Mouse (Mus musculus) liver, adult (tissue): ENCODE results near the gene Nxpe3.
A peak's percentile ranks its signal among the peaks of the same experiment; 100 is the strongest.

ENCODE experiments used
- GATA4 ChIP-seq: IDR thresholded peaks from 2 replicates; pipeline ENCODE4 v1.6.1; 2014; ENCODE audit warnings: mild to moderate bottlenecking, low read length; ENCODE audit not compliant: insufficient replicate concordance

The Nxpe3 gene

DNA sequence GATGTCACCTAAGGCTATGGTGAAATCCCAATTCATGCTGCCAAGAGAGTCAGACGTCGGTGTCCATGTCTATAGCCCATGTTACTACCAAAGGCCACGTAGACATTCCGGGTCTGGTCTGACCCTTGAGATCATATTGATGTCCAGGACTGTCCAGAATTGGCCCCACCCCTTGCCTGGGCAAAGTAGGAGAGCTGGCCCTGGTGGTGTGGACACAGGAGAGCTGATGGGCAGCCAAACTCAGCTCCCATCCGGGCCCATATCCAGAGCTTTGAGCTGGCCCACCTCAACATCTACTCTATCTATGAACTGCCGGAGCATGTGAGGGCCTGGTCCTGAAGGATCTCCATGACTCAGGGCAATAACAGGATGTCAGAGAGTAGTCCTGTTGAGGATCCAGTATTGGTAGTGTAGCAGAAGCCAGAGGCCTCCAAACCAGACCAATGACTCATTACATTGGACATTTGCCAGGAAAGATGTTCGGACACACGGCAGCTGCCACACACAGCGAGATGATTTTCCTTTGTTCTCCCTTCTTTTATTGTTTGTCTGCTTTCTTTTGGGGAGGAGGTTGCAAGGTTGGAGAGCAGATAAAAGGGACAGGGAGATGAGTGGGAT lies 3.4 kb upstream of the Nxpe3 start:
- no peak for TF ChIP-seq GATA4

DNA sequence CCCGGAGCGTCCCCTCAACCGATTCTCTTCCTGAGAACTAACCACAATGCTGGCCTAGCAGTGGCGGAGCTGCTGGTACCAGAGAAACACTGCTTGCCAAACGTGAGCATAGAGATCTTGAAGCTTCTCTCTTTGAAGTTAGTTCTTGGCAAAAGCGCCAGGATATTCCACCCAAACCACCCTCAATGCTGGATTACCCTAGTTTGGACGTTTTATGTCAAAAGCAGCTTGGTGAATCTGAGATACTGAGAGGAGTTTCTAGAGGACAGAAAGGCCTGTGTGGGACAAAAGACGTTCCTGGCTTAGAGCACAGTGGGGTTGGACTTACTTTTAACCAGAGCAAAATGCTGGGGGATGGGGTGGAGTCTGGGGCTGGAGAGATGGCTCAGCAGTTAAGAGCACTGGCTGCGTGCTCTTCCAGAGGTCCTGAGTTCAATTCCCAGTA lies 588 bp upstream of the Nxpe3 start:
- no peak for TF ChIP-seq GATA4

DNA sequence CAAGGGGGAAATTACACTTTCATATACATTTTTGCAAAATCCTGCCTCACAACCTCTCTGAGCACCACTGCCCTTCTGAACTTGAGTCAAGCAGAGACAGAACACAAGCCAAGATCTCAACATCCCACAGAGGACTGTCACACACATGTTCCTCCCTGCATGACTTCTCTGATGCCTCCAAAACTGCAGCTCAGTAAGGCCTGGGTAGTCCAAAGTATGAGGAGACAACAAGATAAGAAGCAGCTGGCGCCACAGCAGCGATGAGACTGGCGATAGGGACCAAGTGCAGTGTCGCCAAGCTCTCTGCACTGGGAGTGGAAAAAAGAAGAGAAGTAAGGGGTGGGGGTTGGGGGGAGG lies 571 bp downstream of the Nxpe3 start:
- no peak for TF ChIP-seq GATA4

DNA sequence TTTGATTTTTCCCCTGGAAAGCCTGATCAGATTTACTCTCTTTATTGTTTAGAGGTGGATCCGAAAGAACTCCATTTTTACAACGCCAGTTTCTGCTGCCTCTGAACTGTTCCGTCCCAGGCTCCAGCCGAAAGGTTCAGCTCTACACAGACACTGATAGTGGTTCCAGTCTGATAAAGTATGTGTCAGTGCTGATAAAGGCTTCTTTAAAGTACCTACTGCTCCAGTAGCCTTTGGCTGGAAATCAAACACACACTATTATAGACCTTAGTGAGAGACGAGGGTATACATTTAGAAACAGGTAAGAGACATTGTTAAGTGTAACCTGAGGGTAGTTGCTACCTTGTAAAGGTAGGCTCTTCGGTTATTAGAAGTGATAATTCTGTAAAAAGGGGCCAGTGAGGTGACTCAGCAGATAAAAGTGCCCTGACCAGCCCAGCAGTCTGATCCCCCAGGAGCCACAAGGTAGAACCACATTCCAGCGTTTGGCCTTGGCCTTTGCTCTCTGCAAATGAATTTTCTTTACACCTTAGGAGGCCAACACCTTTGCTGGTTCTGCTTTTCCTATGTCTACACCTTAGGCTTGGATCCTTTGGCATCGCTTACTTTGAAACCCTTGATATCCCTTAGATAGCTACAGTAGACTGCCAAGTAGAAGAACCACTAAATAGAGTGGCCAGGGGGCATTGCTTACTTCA lies 1.5 kb downstream of the Nxpe3 start:
- no peak for TF ChIP-seq GATA4

DNA sequence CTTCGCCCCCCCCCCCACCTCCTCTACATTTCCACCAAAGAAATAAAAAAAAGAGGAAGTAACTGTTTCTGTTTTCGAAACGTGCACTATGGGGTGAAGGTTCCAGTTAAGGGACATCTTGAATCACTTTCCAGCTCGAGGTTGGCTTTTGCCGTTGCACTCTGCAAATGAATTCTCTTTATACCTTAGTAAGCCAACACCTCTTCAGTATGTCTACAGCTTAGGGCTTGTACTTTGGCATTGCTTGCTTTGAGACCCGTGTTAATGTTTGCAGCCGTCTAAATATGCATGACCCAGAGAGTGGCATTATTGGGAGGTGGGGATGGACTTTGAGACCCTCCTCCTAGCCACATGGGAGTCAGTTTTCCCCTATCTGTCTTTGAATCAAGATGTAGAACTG lies 2.6 kb downstream of the Nxpe3 start:
- no peak for TF ChIP-seq GATA4

DNA sequence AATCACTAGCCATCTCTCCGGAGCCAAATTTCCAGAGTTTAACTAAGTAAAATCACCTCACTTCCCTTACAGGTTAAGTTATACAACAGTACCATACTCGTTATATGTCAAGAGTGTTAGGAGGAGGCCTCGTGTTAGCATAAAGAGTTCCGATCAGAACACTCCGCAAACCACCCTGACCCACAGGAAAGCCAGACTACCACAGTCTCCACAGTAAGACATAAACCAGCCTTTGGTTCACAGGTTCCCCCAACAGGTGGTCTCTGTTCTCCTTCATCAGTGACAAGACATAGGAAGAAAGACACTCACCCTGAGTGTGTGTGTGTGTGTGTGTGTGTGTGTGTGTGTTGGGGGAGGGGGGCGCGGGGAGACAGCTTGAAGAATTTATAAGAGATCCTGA lies 3.7 kb downstream of the Nxpe3 start:
- no peak for TF ChIP-seq GATA4

DNA sequence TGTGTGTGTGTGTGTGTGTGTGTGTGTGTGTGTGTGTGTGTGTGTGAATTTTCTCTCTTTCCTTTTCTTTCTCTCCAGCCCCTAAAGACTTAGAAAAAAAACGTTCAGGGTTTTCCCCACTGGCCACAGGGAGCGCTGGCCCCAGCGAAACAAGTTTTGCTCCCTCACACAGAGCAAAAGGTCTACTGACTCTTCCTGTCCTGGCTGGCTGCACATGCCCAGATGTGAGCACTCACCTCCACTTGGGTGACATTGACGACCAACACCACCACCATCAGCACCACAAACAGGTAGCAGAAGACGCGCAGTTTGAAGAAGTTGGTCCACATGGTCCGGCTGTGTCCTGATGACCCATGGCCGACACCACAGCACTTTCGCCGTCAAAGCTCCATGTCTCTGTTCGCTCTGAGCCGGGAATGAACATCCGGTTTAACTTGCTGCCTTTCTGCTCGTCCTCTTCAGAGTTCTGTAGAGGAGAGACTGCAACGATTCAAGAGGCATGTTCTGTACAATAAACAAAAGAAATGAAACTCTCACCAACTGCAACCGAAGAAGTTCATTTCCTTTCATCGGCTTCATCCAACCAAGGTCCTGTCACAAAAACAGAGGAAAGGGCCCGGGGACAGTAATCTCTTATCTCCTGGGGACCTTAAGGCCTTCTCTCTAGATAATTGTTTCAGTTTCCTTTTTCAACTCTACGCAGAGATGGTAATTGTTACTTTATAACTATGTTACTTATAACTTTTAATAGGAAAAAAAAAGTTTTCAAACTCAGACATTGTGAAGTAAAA lies 4.5 kb downstream of the Nxpe3 start:
- peak; percentile 81 for TF ChIP-seq GATA4

DNA sequence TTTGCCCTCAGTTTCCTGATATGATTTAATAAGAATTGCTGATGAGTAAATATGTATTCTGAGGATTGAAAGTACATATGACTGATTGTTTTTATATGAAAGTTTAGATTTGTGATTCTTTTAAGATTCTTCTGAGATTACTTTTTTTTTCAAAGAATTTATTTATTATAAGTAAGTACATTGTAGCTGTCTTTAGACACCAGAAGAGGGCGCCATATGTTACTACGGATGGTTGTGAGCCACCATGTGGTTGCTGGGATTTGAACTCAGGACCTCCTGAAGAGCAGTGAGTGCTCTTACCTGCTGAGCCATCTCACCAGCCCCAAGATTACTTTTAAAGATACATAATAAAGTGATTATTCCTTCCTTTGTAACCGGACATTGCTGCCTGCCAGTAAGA lies 5.6 kb downstream of the Nxpe3 start:
- TF ChIP-seq GATA4: no peak

DNA sequence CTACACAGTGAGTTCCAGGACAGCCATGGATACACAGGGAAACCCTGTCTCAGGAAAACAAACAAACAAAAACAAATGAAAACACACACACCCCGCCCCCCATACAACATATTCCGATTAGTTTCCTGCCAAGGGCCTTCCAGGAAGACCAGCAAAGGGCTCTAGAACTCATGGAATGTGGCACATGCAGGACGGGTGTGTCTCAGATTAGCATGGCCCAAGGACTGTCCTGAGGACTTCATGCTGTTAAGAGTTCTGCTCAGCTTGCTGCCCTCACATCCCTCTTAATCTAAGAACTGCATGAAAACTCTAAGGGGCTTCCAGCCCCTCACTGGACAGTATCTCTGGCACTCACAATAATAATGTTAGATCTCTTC lies 6.5 kb downstream of the Nxpe3 start:
- no peak for TF ChIP-seq GATA4

DNA sequence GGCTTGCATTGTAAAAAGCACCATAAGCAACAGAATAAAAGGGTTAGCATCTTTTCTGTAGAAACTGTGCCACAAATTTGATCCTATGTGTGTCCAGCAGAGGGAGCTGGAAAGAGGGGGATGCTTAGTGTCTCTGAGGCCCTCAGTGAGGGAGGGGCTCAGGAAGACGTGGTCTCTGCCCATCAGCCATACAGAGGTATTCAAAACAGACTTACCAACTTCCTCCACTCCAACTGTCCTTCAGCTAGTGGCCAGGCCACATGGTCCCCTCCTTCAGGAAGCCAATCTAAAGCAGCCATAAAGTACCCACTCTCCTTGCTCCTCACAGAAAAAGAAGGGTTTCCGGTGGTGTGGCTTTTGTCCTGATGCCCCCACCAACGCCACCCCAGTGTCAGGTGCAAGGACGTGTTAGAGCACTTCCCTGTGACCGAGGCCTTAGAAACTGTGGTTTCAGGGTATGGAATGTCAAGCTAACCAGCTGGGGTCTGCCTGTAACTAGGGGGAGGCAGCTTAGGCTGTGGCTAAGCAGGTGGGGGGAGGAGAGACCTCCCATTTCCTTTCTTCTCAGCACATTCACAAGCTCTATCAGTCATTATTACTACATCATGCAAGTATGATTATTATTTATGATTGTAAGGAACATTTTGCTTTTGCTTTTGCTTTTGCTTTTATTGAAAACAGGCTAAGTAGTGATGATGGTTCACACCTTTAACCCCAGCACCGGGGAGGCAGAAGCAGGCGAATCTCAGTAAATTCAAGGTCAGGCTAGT lies 7.1 kb downstream of the Nxpe3 start:
- TF ChIP-seq GATA4: no peak

DNA sequence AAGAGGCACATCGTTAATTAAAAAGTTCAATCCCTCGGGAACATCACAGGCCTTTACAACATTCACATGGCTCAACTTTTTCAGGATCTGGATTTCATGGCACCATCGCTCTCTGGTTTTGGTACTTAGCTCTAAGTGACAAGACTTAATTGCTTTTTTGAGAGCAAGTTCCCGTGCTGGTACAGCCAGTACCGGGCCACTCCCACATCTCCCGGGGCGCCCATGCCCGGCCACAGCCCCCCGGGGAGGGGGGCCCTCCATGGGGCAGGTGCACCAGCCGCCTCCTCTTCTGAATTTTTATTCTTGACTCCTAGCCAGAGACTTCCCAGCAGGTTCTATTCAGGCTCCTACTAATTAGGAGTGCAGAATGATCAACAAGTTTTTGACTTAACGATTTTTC lies 10.8 kb downstream of the Nxpe3 start:
- no peak for TF ChIP-seq GATA4

DNA sequence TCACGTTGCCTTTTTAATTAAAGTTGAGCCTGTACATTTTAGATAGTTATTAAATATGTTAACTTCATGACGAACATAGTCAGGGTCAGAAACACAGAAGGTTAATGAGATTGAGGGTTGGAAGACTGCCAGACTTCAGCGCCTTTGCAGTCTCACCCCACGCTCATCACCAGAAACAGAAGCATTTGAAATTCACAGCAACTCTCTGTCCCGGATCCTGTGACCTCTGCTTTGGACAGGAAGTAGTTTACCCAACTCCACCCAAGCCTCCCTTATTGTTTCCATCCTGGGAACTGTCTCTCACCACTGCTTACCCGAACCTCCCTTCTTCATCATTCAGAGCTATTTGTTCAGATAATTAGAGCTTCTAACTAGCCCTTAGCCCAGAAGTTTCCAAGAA lies 19.1 kb downstream of the Nxpe3 start:
- no peak for TF ChIP-seq GATA4

DNA sequence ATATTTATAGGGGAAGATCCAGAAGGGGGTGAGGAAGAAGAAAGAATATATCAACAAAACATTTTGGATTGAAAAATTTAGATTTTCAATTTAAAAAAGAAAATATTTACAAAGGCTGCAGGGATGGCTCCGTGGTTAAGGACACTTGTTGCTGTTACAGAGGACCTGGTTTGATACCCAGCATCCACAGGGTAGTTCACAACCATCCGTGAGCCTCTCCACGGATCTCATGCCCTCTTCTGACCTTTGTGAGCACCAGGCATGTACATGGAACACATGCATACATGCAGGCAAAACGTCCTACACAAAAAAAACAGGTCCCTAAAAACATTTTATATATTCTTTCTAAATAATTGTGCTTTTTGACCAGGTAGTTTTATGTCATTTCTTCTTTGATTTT lies 31.3 kb downstream of the Nxpe3 start:
- no peak for TF ChIP-seq GATA4

DNA sequence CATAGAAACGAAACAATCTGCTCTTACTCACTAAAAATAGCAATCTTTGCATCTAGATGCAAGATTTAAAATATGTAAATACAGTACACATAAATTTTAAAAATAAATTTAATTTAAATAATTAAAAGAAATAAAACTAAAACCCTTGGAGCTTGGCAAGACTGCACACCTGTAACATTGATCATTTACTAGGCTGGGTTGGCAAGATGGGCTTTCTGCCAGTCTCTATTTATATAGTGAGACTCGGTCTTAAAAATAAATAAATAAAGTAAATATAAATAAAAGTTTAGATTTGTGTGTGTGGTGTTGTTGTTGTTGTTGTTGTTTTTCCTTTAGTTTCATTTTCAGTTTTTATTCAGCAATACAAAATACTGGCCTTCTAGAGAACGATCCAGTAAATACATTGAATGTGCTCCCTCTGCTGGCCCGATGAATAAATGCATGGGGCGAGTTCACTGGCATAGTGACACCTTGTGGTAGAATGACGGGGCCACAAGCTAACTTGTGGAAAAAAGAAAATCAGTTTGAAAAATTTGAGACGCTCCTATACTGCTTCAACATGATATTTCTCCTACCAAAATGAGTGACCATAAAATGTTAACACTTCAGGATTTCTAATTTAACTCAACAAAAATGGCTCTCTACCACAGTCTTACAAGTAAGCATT lies 31.8 kb downstream of the Nxpe3 start:
- TF ChIP-seq GATA4: no peak

DNA sequence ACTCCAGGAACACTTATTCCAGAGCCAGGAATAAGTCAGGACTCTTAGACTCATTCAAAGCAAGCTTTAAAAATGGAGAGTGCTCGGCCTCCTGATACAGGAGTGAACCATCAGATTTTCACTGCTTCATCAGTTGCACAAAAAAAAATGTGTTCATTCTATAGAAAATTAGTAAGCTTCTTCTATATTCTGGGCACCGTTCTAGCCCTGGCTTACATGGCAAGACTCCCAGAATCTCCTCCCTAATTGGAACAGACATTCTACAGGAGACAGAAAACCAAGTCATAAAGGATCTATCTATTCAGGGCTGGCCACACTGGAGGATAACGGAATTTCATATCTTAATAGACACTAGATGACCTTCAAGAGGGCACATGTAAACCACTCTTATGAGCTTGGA lies 34.0 kb downstream of the Nxpe3 start:
- no peak for TF ChIP-seq GATA4
